Mouse (Mus musculus) bone marrow macrophage, adult 2 months (primary cell): ENCODE data around the gene Arhgap42. TPM values are rescaled to one million over a fixed set of nuclear protein-coding genes. Genes with fewer than 3 reads are reported as not detected.

Experiments used
- H3K27ac ChIP-seq: 2 replicates; pipeline ENCODE4 v1.5.1; 2012; ENCODE audit warnings: low read depth, low read length; ENCODE audit not compliant: insufficient read depth
- H3K4me1 ChIP-seq: 2 replicates; pipeline ENCODE4 v1.6.1; 2012; ENCODE audit warnings: low read length; ENCODE audit not compliant: control insufficient read depth, insufficient read depth
- H3K4me3 ChIP-seq: 2 replicates; pipeline ENCODE4 v1.5.1; 2012; ENCODE audit warnings: mild to moderate bottlenecking, low read length, moderate library complexity; ENCODE audit not compliant: insufficient read depth
- CTCF ChIP-seq: IDR thresholded peaks from 2 replicates; pipeline ENCODE4 v1.5.1; 2012; ENCODE audit warnings: low read depth, mild to moderate bottlenecking, low read length, moderate library complexity
- POLR2A ChIP-seq: IDR thresholded peaks from 2 replicates; pipeline ENCODE4 v1.6.1; 2012; ENCODE audit warnings: mild to moderate bottlenecking, low read depth, low read length, borderline replicate concordance
- polyA plus RNA-seq: library from polyadenylated mRNA; stranded (reverse); fragments of >200 nt; gene quantifications from 2 replicates; pipeline ENCODE4 v1.2.4, GENCODE M21; 2012; ENCODE audit not compliant: missing spikeins, insufficient read depth, insufficient read length

Gene Arhgap42
- polyA plus RNA-seq, 1 experiment = not detected

GRCm38 (mm10) chr9:9190835-9191234, 48.1 kb downstream of the Arhgap42 start:
- Histone ChIP-seq H3K27ac (no peak overlapping the region), H3K4me3 (no peak overlapping the region), H3K4me1 (no peaks in the 10 kb centered on the region)
- TF ChIP-seq POLR2A = no peak
- no peak for TF ChIP-seq CTCF

GRCm38 (mm10) chr9:9188167-9188566, 50.7 kb downstream of the Arhgap42 start:
- H3K4me3 ChIP-seq = no peak overlapping the region
- H3K27ac ChIP-seq = no peak overlapping the region
- TF ChIP-seq CTCF (no peak), POLR2A (no peak)
- H3K4me1 ChIP-seq = no peaks in the 10 kb centered on the region

GRCm38 (mm10) chr9:9177745-9178144, 61.2 kb downstream of the Arhgap42 start:
- Histone ChIP-seq H3K4me1 (no peaks in the 10 kb centered on the region), H3K4me3 (no peak overlapping the region), H3K27ac (no peak overlapping the region)
- TF ChIP-seq CTCF = no peak
- no peak for TF ChIP-seq POLR2A

- no peak for TF ChIP-seq POLR2A
- no peak for TF ChIP-seq CTCF
- H3K4me1 ChIP-seq = no peaks in the 10 kb centered on the region
- H3K27ac ChIP-seq = no peak overlapping the region
- H3K4me3 ChIP-seq = no peak overlapping the region
Measured at GRCm38 (mm10) chr9:9174924-9175323, 64.0 kb downstream of the Arhgap42 start.

GRCm38 (mm10) chr9:9174206-9174605, 64.7 kb downstream of the Arhgap42 start:
- no peak overlapping the region for H3K4me3 ChIP-seq
- no peaks in the 10 kb centered on the region for H3K4me1 ChIP-seq
- no peak for TF ChIP-seq POLR2A
- TF ChIP-seq CTCF = no peak
- H3K27ac ChIP-seq = no peak overlapping the region

GRCm38 (mm10) chr9:9173091-9173490, 65.8 kb downstream of the Arhgap42 start:
- no peak for TF ChIP-seq POLR2A
- TF ChIP-seq CTCF = no peak
- Histone ChIP-seq H3K4me1 (no peaks in the 10 kb centered on the region), H3K4me3 (no peak overlapping the region), H3K27ac (no peak overlapping the region)

GRCm38 (mm10) chr9:9171146-9171816, 67.6 kb downstream of the Arhgap42 start:
- no peak overlapping the region for H3K4me3 ChIP-seq
- no peak for TF ChIP-seq CTCF
- no peak for TF ChIP-seq POLR2A

GRCm38 (mm10) chr9:9165641-9166063, 73.2 kb downstream of the Arhgap42 start:
- Histone ChIP-seq H3K4me3 (no peak overlapping the region), H3K27ac (no peak overlapping the region), H3K4me1 (no peaks in the 10 kb centered on the region)
- TF ChIP-seq POLR2A = no peak
- no peak for TF ChIP-seq CTCF

More at GRCm38 (mm10) chr9:9171146-9171816, 67.6 kb downstream of the Arhgap42 start:
- no peak overlapping the region for H3K27ac ChIP-seq
- H3K4me1 ChIP-seq = no peaks in the 10 kb centered on the region

GRCm38 (mm10) chr9:9160736-9161135, 78.2 kb downstream of the Arhgap42 start:
- Histone ChIP-seq H3K4me1 (no peaks in the 10 kb centered on the region), H3K27ac (no peak overlapping the region), H3K4me3 (no peak overlapping the region)
- no peak for TF ChIP-seq POLR2A
- TF ChIP-seq CTCF = no peak

GRCm38 (mm10) chr9:9158241-9158640, 80.7 kb downstream of the Arhgap42 start:
- Histone ChIP-seq H3K27ac (no peak overlapping the region), H3K4me3 (no peak overlapping the region), H3K4me1 (no peaks in the 10 kb centered on the region)
- TF ChIP-seq CTCF (no peak), POLR2A (no peak)

- no peak for TF ChIP-seq CTCF
- TF ChIP-seq POLR2A = no peak
- Histone ChIP-seq H3K4me3 (no peak overlapping the region), H3K4me1 (no peaks in the 10 kb centered on the region), H3K27ac (no peak overlapping the region)
Measured at GRCm38 (mm10) chr9:9157425-9157824, 81.5 kb downstream of the Arhgap42 start.
